Mouse (Mus musculus): Measurements from ENCODE around the gene Svop. TPM values are rescaled to one million over a fixed set of nuclear protein-coding genes. Genes with fewer than 3 reads are reported as not detected.

Svop gene
- polyA plus RNA-seq (2012; rRNA removed): 0.33 and 0.38 TPM in 2 replicates

DNA sequence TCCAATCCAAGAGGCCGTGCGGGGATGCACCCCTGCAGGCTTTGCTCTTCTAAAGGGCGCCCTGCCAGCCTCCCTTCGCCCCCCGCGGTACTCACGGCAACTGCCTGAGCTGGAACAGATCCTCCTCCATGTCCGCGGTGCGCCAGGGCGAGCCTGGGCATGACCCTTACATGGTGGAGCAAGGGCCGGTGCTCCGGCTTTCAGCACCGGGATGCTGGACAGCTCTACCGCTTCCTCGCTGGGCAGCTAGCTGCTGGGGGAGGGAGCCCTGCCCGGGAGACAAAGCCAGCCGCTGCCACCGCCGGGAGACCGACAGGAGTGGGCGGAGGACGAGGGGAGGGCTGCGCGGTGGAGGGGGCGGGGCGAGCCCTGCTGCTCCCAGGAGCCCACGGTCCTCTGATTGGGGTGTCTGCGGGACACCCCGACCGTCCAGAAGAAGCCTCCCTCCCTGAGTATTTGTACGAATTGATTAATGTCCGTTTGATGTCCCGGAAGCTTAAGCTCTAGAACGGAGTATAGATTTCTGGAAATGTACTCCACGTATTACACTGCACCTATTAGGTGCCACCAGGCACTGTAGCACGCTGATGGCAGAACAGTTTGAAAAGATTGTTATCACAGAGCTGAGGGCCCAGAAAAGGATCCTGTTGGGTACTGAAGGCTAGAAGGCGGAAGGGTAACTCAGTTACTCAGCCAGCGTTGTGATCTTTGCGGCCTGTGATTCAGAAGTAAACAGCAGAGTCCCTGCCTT lies at the start of gene Svop:
TSS of gene Svop (minus strand) at position 514 of the 751 bp plus-strand sequence.
- WGBS: 3% methylated on average over 40 of the region's 40 CpGs
- no peak for DNase-seq (ENCODE audit: low read depth, low spot score)

DNA sequence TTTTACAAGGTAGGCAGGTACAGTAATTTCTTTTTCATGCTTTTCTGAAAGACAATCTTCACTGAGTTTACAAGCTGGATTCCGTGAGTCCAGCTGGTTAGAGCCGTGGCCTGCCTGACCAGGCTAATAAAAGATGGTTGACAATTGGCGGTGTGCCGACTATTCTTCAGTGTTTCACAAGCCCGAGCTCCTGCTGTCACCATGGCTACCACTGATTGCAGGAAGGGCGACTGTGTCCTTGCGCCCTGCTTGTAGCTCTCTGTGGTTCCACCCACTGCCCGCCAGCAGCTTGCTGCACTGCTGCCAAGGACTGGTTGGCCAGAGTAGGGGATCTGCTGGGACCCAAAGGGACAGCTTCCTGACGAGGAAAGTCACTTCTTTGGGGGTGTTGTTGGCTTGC lies 47.8 kb upstream of the Svop start:
- WGBS: 8% methylated on average over 9 of the region's 9 CpGs

DNA sequence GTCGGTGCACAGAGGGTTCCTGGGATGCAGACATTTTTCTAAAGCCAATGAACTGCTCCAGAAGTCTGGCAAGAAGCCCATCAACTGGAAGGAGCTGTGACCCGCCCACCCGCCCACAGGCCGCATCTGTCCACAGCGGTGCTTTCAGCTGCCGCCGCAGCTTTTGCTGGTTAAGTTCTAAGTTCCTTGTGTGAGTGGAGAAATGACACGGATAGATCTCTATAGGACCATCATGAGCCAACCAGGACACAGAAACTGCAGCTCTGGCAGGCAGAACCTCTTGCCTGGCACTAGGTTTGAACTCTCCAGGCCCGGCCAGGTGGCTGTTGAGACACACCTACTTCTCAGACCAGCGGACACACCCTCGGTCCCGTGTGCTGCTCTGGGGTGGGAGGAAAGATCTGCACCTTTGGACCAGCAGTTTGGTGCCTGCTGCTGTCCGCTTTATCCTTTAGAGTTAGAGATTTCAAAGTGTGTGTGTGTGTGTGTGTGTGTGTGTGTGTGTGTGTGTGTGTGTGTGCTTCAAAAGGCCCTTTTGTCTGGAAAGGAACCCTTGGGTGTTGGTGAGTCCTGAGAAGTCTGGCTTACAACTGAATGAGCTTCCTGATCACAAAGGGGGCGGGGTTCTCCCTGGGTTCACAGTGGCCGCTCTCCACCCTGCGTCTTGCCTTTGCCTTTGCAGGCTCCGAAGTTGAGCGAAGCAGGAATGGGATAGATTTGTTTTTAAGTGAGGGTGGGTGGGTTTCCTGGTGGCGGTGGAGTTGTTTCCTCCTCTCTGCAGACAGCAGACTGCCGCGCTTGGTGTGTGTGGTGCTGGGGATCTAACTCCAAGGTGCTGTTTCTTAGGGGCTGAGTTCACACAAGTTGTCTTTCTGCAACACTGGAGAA lies 47.2 kb upstream of the Svop start:
- peak; percentile 63 for DNase-seq (ENCODE audit: low read depth, low spot score)
- 15% methylated on average over 21 of the region's 21 CpGs for WGBS

More for the DNA sequence above, 47.8 kb upstream of the Svop start:
- peak; percentile 98 for DNase-seq (ENCODE audit: low read depth, low spot score)

DNA sequence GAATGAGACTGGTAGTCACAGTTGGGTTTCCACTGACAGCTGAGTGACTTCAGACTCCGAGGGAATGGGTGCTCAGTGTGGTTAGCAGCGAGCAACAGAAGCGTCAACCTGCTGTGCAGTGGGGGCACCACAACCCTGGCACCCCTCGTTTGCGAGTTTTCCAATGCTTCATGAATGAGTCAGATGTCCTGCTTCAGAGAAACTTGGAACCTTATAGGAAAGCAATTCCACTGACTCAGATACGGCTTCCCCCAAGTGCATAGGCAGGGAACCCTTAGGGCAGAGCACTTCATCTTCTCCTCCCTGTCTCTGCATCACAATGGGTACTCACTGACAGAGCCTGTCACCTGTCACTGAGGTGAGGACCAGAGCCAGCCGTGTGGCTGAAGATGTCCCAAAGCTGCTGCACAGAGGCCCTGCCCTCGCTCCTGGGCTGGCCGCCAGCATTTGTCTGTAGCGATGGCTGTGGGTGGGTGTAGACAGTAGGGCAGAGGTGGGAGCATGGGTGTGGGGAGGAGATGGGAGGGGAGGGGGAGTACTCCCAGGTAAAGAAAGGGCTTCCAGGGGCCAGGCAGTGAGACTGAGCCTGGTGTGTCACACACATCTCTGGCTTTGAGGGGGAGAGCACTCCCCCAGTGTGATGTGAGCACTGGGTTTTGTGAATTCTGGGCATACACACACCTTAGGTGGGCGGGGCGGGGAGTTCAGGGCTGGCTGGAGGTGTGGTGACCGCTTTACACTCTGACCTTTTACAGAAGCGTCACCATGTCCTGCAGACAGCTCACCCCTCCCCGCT lies 46.3 kb upstream of the Svop start:
- WGBS: 31% methylated on average over 15 of the region's 15 CpGs
- peak; percentile 50 for DNase-seq (ENCODE audit: low read depth, low spot score)

DNA sequence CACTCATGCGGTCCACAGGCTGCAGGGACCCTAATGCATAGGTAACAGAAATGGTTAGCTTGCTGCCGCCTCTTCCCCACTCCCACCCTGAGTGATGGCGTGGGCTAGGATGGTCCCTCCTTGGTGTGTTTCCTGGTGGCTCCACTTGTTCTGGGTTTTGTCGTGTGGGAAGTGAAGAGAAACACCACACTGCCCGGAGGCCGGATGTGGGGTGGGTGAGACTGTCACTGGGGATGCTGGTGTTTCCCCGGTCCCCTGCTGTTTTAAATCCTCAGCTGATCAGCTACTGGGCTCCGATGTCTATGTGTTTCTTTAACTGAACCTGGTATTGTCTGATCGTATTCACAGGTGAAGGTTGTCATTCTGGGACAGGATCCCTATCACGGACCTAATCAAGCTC lies 44.1 kb upstream of the Svop start:
- no peak for DNase-seq (ENCODE audit: low read depth, low spot score)
- 92% methylated on average over 10 of the region's 10 CpGs for WGBS

GRCm38 (mm10) chr5:114134091-114134534 lies 42.7 kb upstream of the Svop start:
- 33% methylated on average over 6 of the region's 6 CpGs for WGBS
- DNase-seq (ENCODE audit: low read depth, low spot score): no peak

- DNase-seq (ENCODE audit: low read depth, low spot score): no peak
- 90% methylated on average over 6 of the region's 6 CpGs for WGBS
Measured at GRCm38 (mm10) chr5:114132841-114133240, 41.5 kb upstream of the Svop start.

DNA sequence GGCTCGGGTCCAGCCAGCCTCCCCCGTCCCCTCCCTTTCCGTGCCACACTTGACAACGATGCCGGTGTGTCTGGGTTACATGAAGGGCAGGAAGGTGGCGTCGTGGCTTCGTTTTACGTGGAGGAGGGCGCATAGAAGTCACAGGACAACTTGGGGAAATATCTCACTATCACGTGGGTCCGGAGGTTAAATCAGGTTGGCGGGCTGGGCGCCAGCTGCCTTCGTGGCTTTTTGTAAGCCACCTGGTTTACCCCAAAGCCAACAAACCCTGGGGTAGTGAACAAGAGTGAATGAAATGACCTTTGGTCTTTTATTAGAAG lies 40.1 kb upstream of the Svop start:
- peak; percentile 67 for DNase-seq (ENCODE audit: low read depth, low spot score)
- under 1% methylated on average over 15 of the region's 15 CpGs for WGBS

GRCm38 (mm10) chr5:114130698-114131520 lies 39.5 kb upstream of the Svop start:
- under 1% methylated on average over 86 of the region's 87 CpGs for WGBS
- DNase-seq (ENCODE audit: low read depth, low spot score): peak; percentile 75

DNA sequence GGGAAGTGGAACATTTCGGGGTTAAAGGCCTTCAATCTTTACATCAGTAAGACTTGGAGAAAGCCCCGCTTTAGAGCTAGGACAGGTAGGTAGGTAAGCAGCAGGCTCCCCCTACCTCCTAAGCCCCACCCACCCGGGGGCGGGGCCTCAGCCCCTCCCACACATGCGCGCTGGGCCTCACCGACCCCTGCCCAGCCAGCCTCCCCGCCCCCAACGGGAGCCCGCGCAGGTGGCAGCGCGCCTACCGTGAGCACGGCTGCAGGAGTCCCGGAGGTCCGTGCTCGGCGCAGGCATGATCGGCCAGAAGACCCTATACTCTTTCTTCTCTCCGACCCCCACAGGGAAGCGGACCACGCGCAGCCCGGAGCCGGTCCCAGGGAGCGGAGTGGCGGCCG lies 38.8 kb upstream of the Svop start, which contains the start of gene Ung:
TSS of gene Ung (plus strand) at position 176 of the 395 bp plus-strand sequence.
- WGBS: 1% methylated on average over 29 of the region's 29 CpGs
- DNase-seq (ENCODE audit: low read depth, low spot score): no peak

GRCm38 (mm10) chr5:114129550-114130210 lies 38.3 kb upstream of the Svop start:
- DNase-seq (ENCODE audit: low read depth, low spot score): no peak

DNA sequence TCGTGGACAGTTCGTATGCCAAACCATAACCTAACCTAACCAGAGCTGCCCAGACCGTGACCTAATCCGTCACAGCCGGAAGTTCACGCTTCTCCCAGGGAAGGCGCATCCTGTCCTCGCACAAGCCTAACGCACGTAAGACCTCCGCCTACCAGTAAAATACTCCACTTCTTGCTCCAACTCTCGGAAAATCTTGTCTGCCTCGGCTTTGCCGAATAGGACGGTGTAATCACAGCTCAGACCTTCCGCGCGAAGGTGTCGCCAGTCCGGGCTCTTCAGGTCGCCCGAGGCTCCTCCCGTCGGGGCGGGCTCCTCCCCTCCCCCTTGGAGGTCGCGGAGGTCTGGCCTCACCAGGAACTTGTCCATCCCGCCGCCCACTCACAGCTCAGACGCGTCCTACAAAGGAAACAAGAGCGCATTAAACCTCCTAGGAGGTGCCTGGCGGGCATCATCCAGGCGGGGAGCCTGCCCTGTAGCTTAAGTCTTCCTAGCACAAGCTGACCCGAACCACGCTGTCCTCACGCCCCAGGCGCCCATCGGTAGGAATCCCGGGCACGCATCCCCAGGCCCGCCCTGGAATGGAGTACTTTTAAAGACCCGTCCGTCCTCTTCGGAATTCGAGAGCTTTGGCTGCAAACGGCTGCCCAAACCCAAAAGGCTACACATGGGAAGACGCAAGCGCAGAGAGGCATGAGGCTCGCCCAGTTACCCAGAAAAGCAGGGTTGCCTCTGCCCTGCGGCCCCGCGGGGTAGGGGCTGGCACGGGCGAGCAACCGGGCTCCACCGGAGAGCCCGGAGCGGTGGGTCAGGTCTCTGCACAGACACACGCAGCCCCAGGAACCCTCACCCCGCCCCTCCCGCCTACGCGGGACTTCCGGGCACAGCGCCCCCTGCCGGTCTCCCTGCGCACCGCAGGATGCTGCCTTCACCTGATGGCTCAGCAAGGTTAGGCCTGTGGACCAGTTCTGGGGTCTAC lies 36.3 kb upstream of the Svop start, which contains the start of gene Alkbh2:
TSS of gene Alkbh2 (minus strand) at position 845 of the 976 bp plus-strand sequence.
- DNase-seq (ENCODE audit: low read depth, low spot score): no peak
- WGBS: 1% methylated on average over 69 of the region's 69 CpGs

More at GRCm38 (mm10) chr5:114129550-114130210, 38.3 kb upstream of the Svop start:
- 61% methylated on average over 15 of the region's 15 CpGs for WGBS

DNA sequence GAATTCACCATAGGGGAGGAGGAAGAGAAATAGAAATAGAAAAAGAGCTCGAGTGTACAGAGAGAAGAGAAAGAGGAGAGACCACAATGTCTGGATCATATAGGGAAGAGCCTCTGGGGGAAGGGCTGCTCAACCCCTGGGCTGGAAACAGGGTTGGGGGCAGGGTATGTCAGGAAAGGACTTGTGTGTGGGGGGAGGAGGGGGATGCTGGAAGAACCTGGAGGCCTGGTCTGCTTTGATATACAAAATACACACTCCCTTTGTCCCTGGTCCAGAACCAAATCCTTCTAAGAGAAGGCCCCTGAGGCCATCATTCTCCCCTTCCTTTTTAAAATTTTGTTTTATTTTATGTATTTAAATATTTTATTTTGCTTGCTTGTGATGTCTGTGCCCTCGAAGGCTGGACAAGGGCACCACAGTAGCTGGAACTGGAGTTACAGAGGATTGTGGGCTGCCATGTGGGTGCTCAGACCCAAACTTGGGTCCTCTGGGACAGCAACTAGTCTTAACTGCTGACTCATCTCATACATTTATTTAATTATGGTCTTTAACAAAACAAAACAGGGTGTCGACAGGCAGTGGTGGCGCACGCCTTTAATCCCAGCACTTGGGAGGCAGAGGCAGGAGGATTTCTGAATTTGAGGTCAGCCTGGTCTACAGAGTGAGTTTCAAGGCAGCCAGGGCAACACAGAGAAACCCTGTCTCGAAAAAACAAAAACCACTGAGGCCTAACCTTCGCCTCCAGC lies 35.3 kb upstream of the Svop start:
- 89% methylated on average over 7 of the region's 7 CpGs for WGBS
- no peak for DNase-seq (ENCODE audit: low read depth, low spot score)

DNA sequence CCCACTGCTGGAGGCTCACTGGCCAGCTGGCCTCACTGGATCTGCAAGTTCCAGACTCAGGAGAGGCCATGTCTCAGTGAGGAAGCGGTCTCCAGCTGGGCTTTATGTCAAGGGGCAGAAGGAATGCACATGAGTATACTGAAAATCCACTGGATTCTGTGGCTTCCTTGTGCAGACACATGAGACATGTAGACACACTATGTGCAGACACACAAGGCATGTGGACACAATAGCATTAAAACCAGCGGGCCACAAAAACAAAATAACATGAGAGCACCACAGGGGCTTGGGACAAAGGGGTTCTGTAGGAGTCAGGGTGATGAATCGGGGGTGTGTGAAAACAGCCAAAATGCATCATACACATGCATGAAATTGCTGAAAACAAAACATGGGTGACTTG lies 34.6 kb upstream of the Svop start:
- no peak for DNase-seq (ENCODE audit: low read depth, low spot score)
- 94% methylated on average over 3 of the region's 3 CpGs for WGBS

DNA sequence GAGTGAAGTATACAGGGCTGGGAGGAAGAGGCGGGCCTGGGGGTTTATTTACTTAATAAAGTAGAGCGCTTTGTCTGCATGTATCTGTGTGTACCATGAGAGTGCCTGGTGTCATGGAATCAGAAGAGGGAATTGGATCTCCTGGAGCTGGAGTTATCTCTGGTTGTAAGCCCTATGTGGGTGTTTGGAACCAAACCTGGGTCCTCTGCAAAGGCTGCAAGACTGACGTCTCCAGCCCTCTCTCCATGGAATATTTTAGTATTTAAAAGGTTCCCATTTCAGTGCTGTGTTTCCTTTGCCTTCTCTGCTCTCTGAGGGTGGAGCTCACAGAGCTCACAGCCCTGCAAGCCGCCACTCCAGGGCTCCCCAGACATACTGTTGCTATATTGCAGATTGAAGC lies 28.4 kb upstream of the Svop start:
- 86% methylated on average over 4 of the region's 4 CpGs for WGBS
- DNase-seq (ENCODE audit: low read depth, low spot score): no peak

GRCm38 (mm10) chr5:114116586-114116985 lies 25.2 kb upstream of the Svop start:
- no peak for DNase-seq (ENCODE audit: low read depth, low spot score)
- 53% methylated on average over 7 of the region's 7 CpGs for WGBS

DNA sequence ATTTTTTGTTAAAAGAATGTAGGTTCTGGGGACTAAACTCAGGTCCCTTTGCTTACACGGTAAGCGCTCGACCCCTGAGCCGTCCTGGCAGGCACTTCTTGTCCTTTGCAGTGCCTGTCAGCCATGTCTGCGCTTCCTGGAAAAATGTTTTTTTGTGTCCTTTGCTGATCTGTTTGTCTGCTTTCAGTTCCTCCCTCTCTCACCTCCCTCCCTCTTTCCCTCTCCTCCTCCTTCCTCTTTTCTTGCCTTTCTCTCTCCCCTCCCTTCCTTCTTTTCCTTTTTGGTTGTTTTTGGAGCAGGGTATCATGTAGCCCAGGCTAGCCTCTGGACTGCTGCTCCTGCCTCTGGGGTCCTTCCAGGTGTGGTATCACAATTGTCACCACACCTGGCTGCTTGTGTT lies 23.7 kb upstream of the Svop start:
- 78% methylated on average over 5 of the region's 5 CpGs for WGBS
- no peak for DNase-seq (ENCODE audit: low read depth, low spot score)

All from large intestine, adult 2 months (tissue).